Mouse (Mus musculus) thymus, adult 18-20 months (tissue): Measurements from ENCODE around the gene Rfx3.

Experiments
- DNase-seq, 2 experiments: peaks; one replicate each; pipeline ENCODE4 v3.0.0; 2022; ENCODE audit warnings: mixed read lengths in 2 of 2

The Rfx3 gene

GRCm38 (mm10) chr19:27716274-27716673 lies 294.7 kb downstream of the Rfx3 start:
- no peak for DNase-seq
